Mouse (Mus musculus) heart, postnatal 0 days (tissue): Measurements from ENCODE around the gene Gns. TPM values are rescaled to one million over a fixed set of nuclear protein-coding genes. Genes with fewer than 3 reads are reported as not detected.
A peak's percentile ranks its signal among the peaks of the same experiment; 100 is the strongest.

Experiments used
- ATAC-seq: fragments of 200-750 bp; cut with Nextera tagmentation; 2 replicates; pipeline ENCODE4 v1.8.0; 2017; ENCODE audit warnings: low read depth, moderate number of reproducible peaks, moderate library complexity; ENCODE audit not compliant: insufficient read depth
- DNase-seq: peaks from one replicate; pipeline ENCODE4 v3.0.0-alpha.2; 2016; ENCODE audit warnings: low spot score
- H3K27ac ChIP-seq: fragments of 300-500 bp; sonication (generic); 2 replicates; pipeline ENCODE4 v1.5.1; 2014; ENCODE audit warnings: low read depth, mild to moderate bottlenecking
- H3K27me3 ChIP-seq: fragments of 300-500 bp; sonication (generic); 2 replicates; pipeline ENCODE4 v1.6.1; 2014; ENCODE audit warnings: low read length, mixed read lengths; ENCODE audit not compliant: control insufficient read depth, insufficient read depth
- H3K36me3 ChIP-seq: fragments of 300-500 bp; sonication (generic); replicated peaks from 2 replicates; pipeline ENCODE4 v1.6.1; 2014; ENCODE audit warnings: low read length, mixed read lengths; ENCODE audit not compliant: control insufficient read depth, insufficient read depth
- H3K4me1 ChIP-seq: fragments of 300-500 bp; sonication (generic); 2 replicates; pipeline ENCODE4 v1.6.1; 2014; ENCODE audit warnings: antibody characterized with exemption; ENCODE audit not compliant: control insufficient read depth, insufficient read depth
- H3K4me2 ChIP-seq: fragments of 300-500 bp; sonication (generic); 2 replicates; pipeline ENCODE4 v1.6.1; 2014; ENCODE audit warnings: low read depth, mild to moderate bottlenecking, low read length, moderate library complexity
- H3K4me3 ChIP-seq: fragments of 300-500 bp; sonication (generic); 2 replicates; pipeline ENCODE4 v1.5.1; 2014; ENCODE audit warnings: low read depth, low read length
- H3K9ac ChIP-seq: fragments of 300-500 bp; sonication (generic); replicated peaks from 2 replicates; pipeline ENCODE4 v1.6.1; 2014; ENCODE audit warnings: low read depth, low read length, mixed read lengths
- H3K9me3 ChIP-seq: fragments of 300-500 bp; sonication (generic); replicated peaks from 2 replicates; pipeline ENCODE4 v1.6.1; 2016; ENCODE audit warnings: low read length; ENCODE audit not compliant: control insufficient read depth
- CTCF ChIP-seq: IDR thresholded peaks from 2 replicates; pipeline ENCODE4 v1.5.1; 2016; ENCODE audit warnings: antibody characterized with exemption, control low read depth, low read depth
- EP300 ChIP-seq: IDR thresholded peaks from 2 replicates; pipeline ENCODE4 v1.6.1; 2016; ENCODE audit warnings: antibody characterized with exemption, low read depth
- WGBS: fragments of 180-500 bp; shearing (Covaris S2); extraction: QIAGEN DNeasy Blood & Tissue Kit; methylation state at CpG from one replicate; pipeline ENCODE4 v1.1.7; 2014; 5-methylcytosine and 5-hydroxymethylcytosine counted together
- polyA plus RNA-seq: library from polyadenylated mRNA; unstranded; fragments of >200 nt; fragmentation: Nextera tagmentation; extraction: Ambion mirVana; gene quantifications from 2 replicates; pipeline ENCODE4 v1.2.1, GENCODE M21; 2015
- total RNA-seq: library from RNA; depleted of rRNA; stranded (reverse); fragments of >200 nt; gene quantifications from 2 replicates; pipeline ENCODE4 v1.2.3, GENCODE M21; 2014; ENCODE audit warnings: low replicate concordance

Gns gene
- total and polyA plus RNA-seq, 2 experiments from 2014 or later, result 26.1 to 57.5 TPM

DNA sequence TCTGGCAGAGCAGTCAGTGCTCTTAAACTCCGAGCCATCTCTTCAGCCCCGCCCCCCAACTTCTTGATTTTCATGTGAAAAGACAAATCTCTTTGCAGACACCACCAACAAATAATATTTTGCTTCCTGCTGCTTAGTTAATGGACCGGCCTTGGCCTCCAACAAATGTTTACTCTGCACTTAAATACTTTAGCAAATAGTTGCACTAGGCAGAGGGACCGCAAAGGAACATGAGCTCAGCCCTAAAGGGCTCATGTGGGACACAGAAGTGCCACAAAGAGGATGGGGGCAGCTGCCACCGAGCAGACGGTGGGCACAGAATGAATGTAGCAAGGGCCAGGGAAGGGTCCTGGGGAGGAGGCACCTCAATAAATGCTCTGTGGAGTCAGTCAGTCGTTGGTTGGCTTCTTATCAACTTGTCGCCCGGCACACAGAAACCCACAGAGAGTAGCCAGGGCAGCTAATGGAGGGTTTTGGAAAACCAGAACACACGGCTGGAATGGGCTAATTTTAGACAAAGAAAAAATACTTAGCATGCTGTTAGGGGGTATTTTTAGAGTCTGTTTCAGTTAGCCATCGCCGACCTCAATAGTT lies 67.2 kb downstream of the Gns start:
- WGBS, result 17% methylated on average over 12 of the region's 12 CpGs
- H3K4me2 ChIP-seq, result peak overlapping the region; percentile 36
- TF ChIP-seq EP300, result no peak
- DNase-seq, result peak; percentile 87
- H3K9ac ChIP-seq, result peak overlapping the region; percentile 49
- H3K27me3 ChIP-seq, result no peaks in the 10 kb centered on the region
- H3K36me3 ChIP-seq, result no peaks in the 10 kb centered on the region
- H3K4me3 ChIP-seq, result no peak overlapping the region
- ATAC-seq, result peak; percentile 47
- H3K9me3 ChIP-seq, result no peaks in the 10 kb centered on the region
- H3K27ac ChIP-seq, result peak overlapping the region; percentile 92
- H3K4me1 ChIP-seq, result peaks cover 74% of the 10 kb centered on the region

DNA sequence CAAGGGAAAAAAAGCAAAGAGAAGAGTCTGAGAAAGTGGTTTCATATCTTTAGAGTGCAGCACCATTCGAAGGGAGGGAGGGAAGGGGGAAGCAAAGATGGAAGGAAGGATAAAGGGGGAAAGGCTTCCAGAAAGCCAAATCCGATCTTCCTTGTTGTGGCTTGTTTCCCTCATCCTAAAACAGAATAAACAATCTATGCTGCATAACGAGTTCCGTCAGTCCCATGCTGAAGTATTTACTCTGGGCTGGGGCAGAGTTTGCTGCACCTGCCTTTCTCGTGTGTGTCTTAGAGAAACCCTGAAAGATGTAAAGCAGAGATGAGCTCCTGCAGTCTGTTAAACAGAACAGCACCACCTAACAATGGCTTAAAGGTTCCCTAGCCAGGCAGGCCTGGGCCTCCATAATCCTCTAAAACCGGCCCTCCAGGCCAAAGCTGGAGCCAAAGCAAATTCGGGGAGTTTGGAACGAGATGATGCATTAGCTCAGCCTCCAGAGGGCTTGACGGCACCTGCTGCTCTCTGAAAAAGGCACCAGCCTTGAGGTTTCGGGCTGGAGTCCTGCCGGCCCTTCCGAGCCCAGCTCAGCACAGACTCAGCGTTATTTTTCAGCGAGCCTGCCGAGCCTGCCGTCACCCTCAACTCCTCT lies 67.9 kb downstream of the Gns start:
- Histone ChIP-seq H3K27me3 (no peaks in the 10 kb centered on the region), H3K36me3 (no peaks in the 10 kb centered on the region), H3K4me3 (no peak overlapping the region), H3K27ac (peak overlapping the region; percentile 92), H3K4me1 (peaks cover 68% of the 10 kb centered on the region), H3K9ac (peak overlapping the region; percentile 49), H3K9me3 (no peaks in the 10 kb centered on the region), H3K4me2 (peak overlapping the region; percentile 36)
- ATAC-seq (peak; percentile 12; the same call in 1 of the 2 replicates), DNase-seq (peak; percentile 17)
- TF ChIP-seq EP300 (no peak), CTCF (no peak)
- WGBS, result 19% methylated on average over 16 of the region's 16 CpGs

DNA sequence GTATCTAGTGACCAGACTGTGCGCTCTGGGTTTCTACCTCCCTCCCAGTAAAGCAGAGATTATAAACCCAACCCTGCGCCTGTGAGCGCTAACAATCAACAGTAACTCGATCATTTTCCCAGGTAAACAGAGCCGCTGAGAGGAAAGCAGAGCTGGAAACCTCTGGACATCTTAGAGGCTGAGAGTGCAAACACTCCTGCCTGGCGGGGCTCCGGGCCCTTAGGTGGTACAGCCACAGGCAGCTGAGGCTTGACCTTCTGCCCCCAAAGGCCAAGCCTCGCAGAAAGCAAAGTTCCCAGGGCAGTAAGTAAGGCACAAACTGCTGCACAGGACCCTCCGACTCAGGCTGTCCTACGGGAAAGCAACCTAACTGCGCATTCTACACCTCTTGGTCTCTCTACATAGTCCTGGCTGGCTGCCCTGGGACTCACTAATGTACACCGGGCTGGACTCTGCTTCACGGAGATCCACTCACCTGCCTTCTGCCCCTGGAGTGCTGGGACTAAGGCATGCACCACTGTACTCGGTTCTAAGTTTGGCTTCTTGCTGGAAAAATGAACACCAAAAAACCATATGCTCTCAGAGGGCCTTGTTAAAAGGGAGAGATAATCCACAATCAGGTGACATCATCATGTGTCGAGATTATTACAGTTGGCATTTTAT lies 69.7 kb downstream of the Gns start:
- ATAC-seq (no peak), DNase-seq (no peak)
- 76% methylated on average over 15 of the region's 15 CpGs for WGBS
- Histone ChIP-seq H3K36me3 (no peaks in the 10 kb centered on the region), H3K4me3 (no peak overlapping the region), H3K4me1 (peaks cover 73% of the 10 kb centered on the region), H3K4me2 (no peak overlapping the region), H3K9me3 (no peaks in the 10 kb centered on the region), H3K9ac (no peak overlapping the region), H3K27ac (peak overlapping the region; percentile 79), H3K27me3 (no peaks in the 10 kb centered on the region)
- TF ChIP-seq CTCF, result no peak

DNA sequence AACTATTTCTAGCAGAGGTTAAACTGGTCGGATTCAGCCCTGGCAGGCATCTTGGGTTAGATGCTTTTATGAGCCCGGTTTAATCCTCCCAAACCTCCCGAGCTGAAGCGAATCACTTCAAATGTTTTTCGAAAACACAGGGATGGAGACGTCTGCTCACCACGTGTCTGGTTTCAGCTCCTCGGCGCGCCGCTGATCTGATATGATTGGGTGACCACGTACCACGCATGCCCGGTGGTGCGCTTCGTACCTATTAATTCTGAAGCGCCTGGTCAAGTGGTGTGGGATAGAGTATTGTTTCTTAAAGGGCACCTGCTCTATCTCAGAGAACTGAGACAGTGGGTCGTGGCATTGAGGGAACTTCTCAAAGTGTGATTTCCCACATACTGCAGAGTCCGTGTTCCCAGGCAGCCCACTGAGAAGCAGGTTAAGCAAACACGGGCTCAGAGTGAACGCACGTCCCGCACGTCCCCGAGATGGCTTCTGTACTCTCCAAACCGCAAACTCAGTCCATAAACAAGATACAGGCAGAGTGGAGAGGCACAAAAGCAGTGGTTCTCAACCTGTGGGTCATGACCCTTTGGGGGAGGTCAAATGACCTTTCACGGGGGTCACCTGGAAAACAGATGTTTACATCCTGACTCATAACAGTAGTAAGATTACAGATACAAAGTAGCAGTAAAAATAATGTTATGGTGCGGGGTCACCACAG lies 70.8 kb downstream of the Gns start:
- no peaks in the 10 kb centered on the region for H3K9me3 ChIP-seq
- peak overlapping the region; percentile 7; the same call in 1 of the 2 replicates for H3K4me3 ChIP-seq
- H3K4me1 ChIP-seq, result peaks cover 75% of the 10 kb centered on the region
- peak overlapping the region; percentile 27; the same call in 1 of the 2 replicates for H3K9ac ChIP-seq
- peak overlapping the region; percentile 45 for H3K4me2 ChIP-seq
- no peaks in the 10 kb centered on the region for H3K27me3 ChIP-seq
- no peak for TF ChIP-seq EP300
- TF ChIP-seq CTCF, result no peak
- H3K36me3 ChIP-seq, result no peaks in the 10 kb centered on the region
- WGBS, result 42% methylated on average over 28 of the region's 28 CpGs
- H3K27ac ChIP-seq, result peak overlapping the region; percentile 79
- no peak for DNase-seq
- no peak for ATAC-seq

DNA sequence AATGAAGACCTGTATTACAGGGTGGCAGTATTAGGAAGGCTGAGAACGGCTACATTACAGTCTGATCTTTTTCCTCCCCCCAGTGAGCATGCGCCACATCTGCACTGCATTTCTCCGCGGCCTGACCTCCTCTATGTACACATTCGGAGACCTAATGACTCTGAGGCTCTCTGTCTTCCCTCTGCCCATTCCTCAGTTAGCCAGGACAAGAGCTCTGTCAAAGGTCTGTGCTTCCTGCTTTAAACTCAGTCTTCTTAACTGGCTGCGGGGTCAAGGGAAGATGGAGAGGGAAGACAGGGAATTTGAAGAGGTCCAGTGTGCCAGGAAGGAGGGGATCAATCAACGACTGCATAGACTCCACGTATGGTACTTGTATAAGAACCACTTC lies 71.4 kb downstream of the Gns start:
- H3K27me3 ChIP-seq, result no peaks in the 10 kb centered on the region

More for the DNA sequence above, 71.4 kb downstream of the Gns start:
- H3K4me2 ChIP-seq, result peak overlapping the region; percentile 45; the same call in 1 of the 2 replicates
- DNase-seq (no peak), ATAC-seq (no peak)
- peak overlapping the region; percentile 79 for H3K27ac ChIP-seq
- no peak overlapping the region for H3K4me3 ChIP-seq
- no peak overlapping the region; the same call in 1 of the 2 replicates for H3K9ac ChIP-seq
- no peaks in the 10 kb centered on the region for H3K36me3 ChIP-seq
- 32% methylated on average over 8 of the region's 8 CpGs for WGBS
- H3K9me3 ChIP-seq, result no peaks in the 10 kb centered on the region
- H3K4me1 ChIP-seq, result peaks cover 74% of the 10 kb centered on the region
- TF ChIP-seq CTCF, result no peak
- no peak for TF ChIP-seq EP300
